27 mouse cellular contexts compared by ENCODE assay signal in genomic region chr9:23917345-23917744, GRCm38 (mm10).
"Had no signal": no experiment of that assay in that cellular context is flagged by ENCODE, and none has a peak within 500 bp of the region (broad histone marks: within the 10 kb centered on the region; RNA-seq: fewer than 3 reads in every experiment).

No protein-coding gene starts in this region.

- DNase-seq: gastrocnemius, postnatal 14 days; gastrocnemius, postnatal 36 days; heart, adult 11 months; heart, adult 2 months; heart, postnatal 14 days; heart, postnatal 36 days; kidney, adult 11 months; kidney, adult 2 months; kidney, adult 9 months; kidney, postnatal 14 days; kidney, postnatal 36 days; layer of hippocampus, adult 9-11 months; layer of hippocampus, postnatal 36 days; left cerebral cortex, postnatal 4 days had no signal

- ATAC-seq: hindbrain, postnatal 0 days; intestine, embryonic 16.5 days; liver, embryonic 12.5 days had no signal

- H3K36me3 ChIP-seq: heart, embryonic 13.5 days; heart, embryonic 15.5 days; hindbrain, embryonic 13.5 days; hindbrain, embryonic 15.5 days; kidney, embryonic 15.5 days; limb, embryonic 13.5 days; limb, embryonic 15.5 days; liver, embryonic 12.5 days had no signal

- H3K4me3 ChIP-seq: heart, adult 2 months; heart, embryonic 13.5 days; heart, embryonic 15.5 days; hindbrain, embryonic 13.5 days; hindbrain, embryonic 15.5 days; kidney, embryonic 15.5 days; limb, embryonic 13.5 days; limb, embryonic 15.5 days; liver, embryonic 12.5 days had no signal

- H3K9me3 ChIP-seq: heart, embryonic 13.5 days; heart, embryonic 15.5 days; hindbrain, embryonic 13.5 days; hindbrain, embryonic 15.5 days; kidney, embryonic 15.5 days; limb, embryonic 13.5 days; limb, embryonic 15.5 days; liver, embryonic 12.5 days had no signal

- H3K9ac ChIP-seq: heart, embryonic 13.5 days; heart, embryonic 15.5 days; hindbrain, embryonic 13.5 days; hindbrain, embryonic 15.5 days; kidney, embryonic 15.5 days; limb, embryonic 13.5 days; limb, embryonic 15.5 days; liver, embryonic 12.5 days; liver, embryonic 14.5 days had no signal

- H3K4me2 ChIP-seq: heart, embryonic 11.5 days; heart, embryonic 13.5 days; heart, embryonic 15.5 days; hindbrain, embryonic 13.5 days; hindbrain, embryonic 15.5 days; kidney, embryonic 15.5 days; limb, embryonic 13.5 days; limb, embryonic 15.5 days; liver, embryonic 12.5 days had no signal

- H3K27ac ChIP-seq: heart, adult 2 months; heart, embryonic 13.5 days; heart, embryonic 15.5 days; hindbrain, embryonic 13.5 days; hindbrain, embryonic 15.5 days; hindbrain, postnatal 0 days; kidney, embryonic 15.5 days; kidney, postnatal 0 days; limb, embryonic 13.5 days; limb, embryonic 15.5 days; liver, embryonic 12.5 days; liver, embryonic 14.5 days had no signal

- H3K27me3 ChIP-seq: heart, embryonic 13.5 days; heart, embryonic 15.5 days; hindbrain, embryonic 13.5 days; hindbrain, embryonic 15.5 days; kidney, embryonic 15.5 days; limb, embryonic 13.5 days; limb, embryonic 15.5 days; liver, embryonic 12.5 days had no signal

- H3K4me1 ChIP-seq: heart, embryonic 13.5 days; heart, embryonic 15.5 days; hindbrain, embryonic 15.5 days; kidney, embryonic 15.5 days; limb, embryonic 13.5 days; limb, embryonic 15.5 days; liver, embryonic 12.5 days had no signal
